Mouse (Mus musculus): Measurements from ENCODE around the gene Elfn1. TPM values are rescaled to one million over a fixed set of nuclear protein-coding genes. Genes with fewer than 3 reads are reported as not detected.
"Not testable (repeated sequence)": the region's sequence is repeated elsewhere in the genome, so short reads cannot be mapped to it uniquely, and the experiment has no call there.

Gene Elfn1
- total RNA-seq, 1 experiment from 2014 or later: not detected

GRCm38 (mm10) chr5:139959741-139960140, 52.0 kb downstream of the Elfn1 start:
- no peak for ATAC-seq (replicated peaks; ENCODE audit: low read depth, poor library complexity, severe bottlenecking)

GRCm38 (mm10) chr5:139964391-139964790, 56.6 kb downstream of the Elfn1 start:
- ATAC-seq (replicated peaks; ENCODE audit: low read depth, poor library complexity, severe bottlenecking): no peak

- ATAC-seq (replicated peaks; ENCODE audit: low read depth, poor library complexity, severe bottlenecking): no peak
Measured at GRCm38 (mm10) chr5:139965596-139965995, 57.9 kb downstream of the Elfn1 start.

- ATAC-seq (replicated peaks; ENCODE audit: low read depth, poor library complexity, severe bottlenecking): no peak
Measured at GRCm38 (mm10) chr5:139969151-139969948, 61.6 kb downstream of the Elfn1 start.

GRCm38 (mm10) chr5:139970186-139970631, 62.5 kb downstream of the Elfn1 start:
- ATAC-seq (replicated peaks; ENCODE audit: low read depth, poor library complexity, severe bottlenecking): peak; percentile 40

GRCm38 (mm10) chr5:139976584-139976983, 68.8 kb downstream of the Elfn1 start:
- ATAC-seq (replicated peaks; ENCODE audit: low read depth, poor library complexity, severe bottlenecking): no peak

GRCm38 (mm10) chr5:139977476-139977875, 69.7 kb downstream of the Elfn1 start:
- ATAC-seq (replicated peaks; ENCODE audit: low read depth, poor library complexity, severe bottlenecking): no peak

GRCm38 (mm10) chr5:139978525-139979276, 71.0 kb downstream of the Elfn1 start:
- peak; percentile 66 for ATAC-seq (replicated peaks; ENCODE audit: low read depth, poor library complexity, severe bottlenecking)

GRCm38 (mm10) chr5:139979371-139979770, 71.6 kb downstream of the Elfn1 start:
- ATAC-seq (replicated peaks; ENCODE audit: low read depth, poor library complexity, severe bottlenecking): no peak

- no peak for ATAC-seq (replicated peaks; ENCODE audit: low read depth, poor library complexity, severe bottlenecking)
Measured at GRCm38 (mm10) chr5:139981976-139982375, 74.2 kb downstream of the Elfn1 start.

- ATAC-seq (replicated peaks; ENCODE audit: low read depth, poor library complexity, severe bottlenecking): no peak
Measured at GRCm38 (mm10) chr5:139985073-139985746, 77.5 kb downstream of the Elfn1 start.

- no peak for ATAC-seq (replicated peaks; ENCODE audit: low read depth, poor library complexity, severe bottlenecking)
Measured at GRCm38 (mm10) chr5:139991531-139991930, 83.8 kb downstream of the Elfn1 start.

- ATAC-seq (replicated peaks; ENCODE audit: low read depth, poor library complexity, severe bottlenecking): not testable (repeated sequence)
Measured at GRCm38 (mm10) chr5:139998321-139998720, 90.6 kb downstream of the Elfn1 start.

GRCm38 (mm10) chr5:139998916-139999315, 91.2 kb downstream of the Elfn1 start:
- no peak for ATAC-seq (replicated peaks; ENCODE audit: low read depth, poor library complexity, severe bottlenecking)

- no peak for ATAC-seq (replicated peaks; ENCODE audit: low read depth, poor library complexity, severe bottlenecking)
Measured at GRCm38 (mm10) chr5:140002541-140002940, 94.8 kb downstream of the Elfn1 start.

GRCm38 (mm10) chr5:140006861-140007260, 99.1 kb downstream of the Elfn1 start:
- no peak for ATAC-seq (replicated peaks; ENCODE audit: low read depth, poor library complexity, severe bottlenecking)

GRCm38 (mm10) chr5:140007656-140008522, 100.1 kb downstream of the Elfn1 start:
- ATAC-seq (replicated peaks; ENCODE audit: low read depth, poor library complexity, severe bottlenecking): no peak

GRCm38 (mm10) chr5:140008523-140008806, 100.7 kb downstream of the Elfn1 start:
- ATAC-seq (replicated peaks; ENCODE audit: low read depth, poor library complexity, severe bottlenecking): no peak

- ATAC-seq (replicated peaks; ENCODE audit: low read depth, poor library complexity, severe bottlenecking): no peak
Measured at GRCm38 (mm10) chr5:140009083-140009655, 101.4 kb downstream of the Elfn1 start.

- ATAC-seq (replicated peaks; ENCODE audit: low read depth, poor library complexity, severe bottlenecking): no peak
Measured at GRCm38 (mm10) chr5:140010405-140010804, 102.7 kb downstream of the Elfn1 start.
